Mouse (Mus musculus) hindbrain, embryonic 16.5 days (tissue): Measurements from ENCODE around the gene Ect2. TPM values are rescaled to one million over a fixed set of nuclear protein-coding genes. Genes with fewer than 3 reads are reported as not detected.

Source experiments
- ATAC-seq: fragments of 200-750 bp; cut with Nextera tagmentation; 2 replicates; pipeline ENCODE4 v1.8.0; 2017; ENCODE audit warnings: moderate TSS enrichment, moderate library complexity
- H3K27ac ChIP-seq: fragments of 300-500 bp; sonication (generic); 2 replicates; pipeline ENCODE4 v1.5.1; 2014; ENCODE audit warnings: low read depth, mild to moderate bottlenecking, control low read depth, low read length, moderate library complexity
- H3K27me3 ChIP-seq: fragments of 300-500 bp; sonication (generic); replicated peaks from 2 replicates; pipeline ENCODE4 v1.6.1; 2014; ENCODE audit warnings: low read length; ENCODE audit not compliant: control insufficient read depth, insufficient read depth
- H3K36me3 ChIP-seq: fragments of 300-500 bp; sonication (generic); 2 replicates; pipeline ENCODE4 v1.6.1; 2014; ENCODE audit warnings: mild to moderate bottlenecking, low read length, moderate library complexity, mixed read lengths; ENCODE audit not compliant: control insufficient read depth, insufficient read depth
- H3K4me1 ChIP-seq: fragments of 300-500 bp; sonication (generic); 2 replicates; pipeline ENCODE4 v1.6.1; 2014; ENCODE audit warnings: low read depth, low read length; ENCODE audit not compliant: control insufficient read depth, insufficient read depth
- H3K4me2 ChIP-seq: fragments of 300-500 bp; sonication (generic); 2 replicates; pipeline ENCODE4 v1.6.1; 2014; ENCODE audit warnings: mild to moderate bottlenecking, low read length, control low read depth, moderate library complexity
- H3K4me3 ChIP-seq: fragments of 300-500 bp; sonication (generic); 2 replicates; pipeline ENCODE4 v1.5.1; 2014; ENCODE audit warnings: mild to moderate bottlenecking, low read length, control low read depth, moderate library complexity
- H3K9ac ChIP-seq: fragments of 300-500 bp; sonication (generic); 2 replicates; pipeline ENCODE4 v1.6.1; 2014; ENCODE audit warnings: low read depth, mild to moderate bottlenecking, control low read depth, low read length, moderate library complexity
- H3K9me3 ChIP-seq: fragments of 300-500 bp; sonication (generic); 2 replicates; pipeline ENCODE4 v1.6.1; 2014; ENCODE audit warnings: mild to moderate bottlenecking, low read length, moderate library complexity; ENCODE audit not compliant: control insufficient read depth
- WGBS: fragments of 180-500 bp; shearing (Covaris S2); extraction: QIAGEN DNeasy Blood & Tissue Kit; methylation state at CpG from one replicate; pipeline ENCODE4 v1.1.7; 2014; 5-methylcytosine and 5-hydroxymethylcytosine counted together
- polyA plus RNA-seq: library from polyadenylated mRNA; unstranded; fragments of >200 nt; fragmentation: Nextera tagmentation; extraction: Ambion mirVana; gene quantifications from 2 replicates; pipeline ENCODE4 v1.2.1, GENCODE M21; 2015

Gene Ect2
- polyA plus RNA-seq, 1 experiment from 2014 or later = 10.5 TPM

- H3K36me3 ChIP-seq = no peaks in the 10 kb centered on the region
- H3K4me1 ChIP-seq = no peaks in the 10 kb centered on the region
- H3K9me3 ChIP-seq = no peaks in the 10 kb centered on the region
- H3K9ac ChIP-seq = no peak overlapping the region
- no peak for ATAC-seq
- no peaks in the 10 kb centered on the region for H3K27me3 ChIP-seq
- no peak overlapping the region for H3K4me3 ChIP-seq
- no peak overlapping the region for H3K4me2 ChIP-seq
- H3K27ac ChIP-seq = no peak overlapping the region
- WGBS = 93% methylated on average over 7 of the region's 7 CpGs
Observed at GRCm38 (mm10) chr3:27143570-27143969, 10.1 kb downstream of the Ect2 start.

- Histone ChIP-seq H3K27ac (no peak overlapping the region), H3K36me3 (no peaks in the 10 kb centered on the region), H3K27me3 (no peaks in the 10 kb centered on the region), H3K9ac (no peak overlapping the region), H3K9me3 (no peaks in the 10 kb centered on the region), H3K4me2 (no peak overlapping the region), H3K4me1 (no peaks in the 10 kb centered on the region), H3K4me3 (no peak overlapping the region)
- WGBS = 90% methylated on average over 8 of the region's 8 CpGs
- ATAC-seq = no peak
Observed at GRCm38 (mm10) chr3:27140101-27140500, 13.6 kb downstream of the Ect2 start.

DNA sequence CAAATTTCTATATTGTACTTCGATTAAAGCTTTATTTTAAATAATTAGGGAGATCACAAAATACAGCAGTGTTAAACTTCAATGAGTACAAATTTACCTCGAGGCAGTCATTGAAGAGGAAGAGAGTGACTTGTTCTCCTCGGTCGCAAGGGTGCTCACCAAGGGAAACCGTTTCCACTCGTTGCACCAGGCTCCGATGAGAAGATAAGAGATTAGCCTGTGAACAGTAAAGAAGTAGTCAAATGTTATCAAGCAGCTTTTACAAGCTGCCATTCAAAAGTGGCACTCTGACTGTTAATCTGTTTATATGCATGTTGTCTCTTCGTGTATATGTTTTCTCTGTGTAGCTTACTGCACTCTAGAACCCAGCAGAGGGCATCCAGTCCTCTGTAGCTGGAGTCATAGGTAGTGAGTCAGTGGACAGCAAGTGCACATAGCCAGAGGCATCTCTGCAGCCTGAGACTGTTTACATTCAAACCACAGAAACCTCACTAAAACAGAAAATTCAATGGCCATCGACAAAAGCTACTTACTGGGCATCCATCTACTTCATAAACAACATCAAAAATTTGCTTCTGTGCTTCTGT, 31.7 kb downstream of the Ect2 start:
- H3K4me1 ChIP-seq = no peaks in the 10 kb centered on the region
- no peaks in the 10 kb centered on the region for H3K36me3 ChIP-seq
- 91% methylated on average over 9 of the region's 9 CpGs for WGBS
- no peaks in the 10 kb centered on the region for H3K9me3 ChIP-seq
- H3K4me3 ChIP-seq = no peak overlapping the region
- no peaks in the 10 kb centered on the region for H3K27me3 ChIP-seq
- no peak for ATAC-seq
- H3K9ac ChIP-seq = no peak overlapping the region
- H3K4me2 ChIP-seq = no peak overlapping the region
- H3K27ac ChIP-seq = no peak overlapping the region

- WGBS = 85% methylated on average over 6 of the region's 6 CpGs
- no peak overlapping the region for H3K27ac ChIP-seq
- no peak overlapping the region for H3K4me3 ChIP-seq
- no peak for ATAC-seq
- no peaks in the 10 kb centered on the region for H3K9me3 ChIP-seq
- H3K4me2 ChIP-seq = no peak overlapping the region
- H3K36me3 ChIP-seq = no peaks in the 10 kb centered on the region
- no peak overlapping the region for H3K9ac ChIP-seq
- H3K4me1 ChIP-seq = no peaks in the 10 kb centered on the region
- H3K27me3 ChIP-seq = no peaks in the 10 kb centered on the region
Observed at GRCm38 (mm10) chr3:27120932-27121331, 32.7 kb downstream of the Ect2 start.

DNA sequence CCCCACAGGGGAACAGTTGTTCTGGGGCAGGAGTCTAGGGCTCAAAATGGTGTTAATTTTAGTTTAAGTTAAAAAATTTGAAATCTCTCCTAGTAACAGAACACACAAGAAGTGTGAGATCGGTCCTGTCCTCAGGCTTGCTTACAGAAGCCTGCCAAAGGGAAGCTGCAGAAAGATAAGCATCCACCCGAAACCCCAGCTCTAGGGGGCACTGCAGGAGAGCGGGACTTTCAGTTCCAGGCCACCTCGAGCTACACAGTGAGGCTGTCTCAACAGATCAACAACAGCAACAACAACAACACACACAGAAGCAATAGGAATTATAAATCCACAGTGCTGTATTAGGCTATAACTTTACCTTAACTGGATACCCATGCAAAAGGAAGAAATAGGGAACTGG, 35.5 kb downstream of the Ect2 start:
- 82% methylated on average over 4 of the region's 4 CpGs for WGBS

DNA sequence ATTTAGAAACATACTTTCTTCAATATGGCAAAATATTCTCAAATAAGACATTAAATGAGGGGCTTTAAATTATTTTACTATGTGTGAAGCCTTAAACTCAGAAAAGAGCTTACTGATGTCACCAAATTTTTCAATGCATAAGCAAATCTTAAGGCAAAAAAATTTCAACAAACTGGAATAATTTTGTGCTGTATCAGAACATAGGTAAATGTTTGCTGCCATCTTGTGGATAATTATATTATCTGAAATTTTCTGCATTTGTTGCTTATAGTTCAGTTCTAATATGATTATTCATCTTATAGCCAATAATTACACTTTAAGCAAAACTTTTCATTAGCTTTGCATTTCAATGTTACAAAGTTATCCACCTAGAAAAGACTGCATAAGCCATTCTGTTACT, 42.8 kb downstream of the Ect2 start:
- H3K4me2 ChIP-seq = no peak overlapping the region
- no peak for ATAC-seq
- H3K27me3 ChIP-seq = no peaks in the 10 kb centered on the region

More for the DNA sequence above, 35.5 kb downstream of the Ect2 start:
- Histone ChIP-seq H3K4me3 (no peak overlapping the region), H3K9me3 (no peaks in the 10 kb centered on the region), H3K36me3 (no peaks in the 10 kb centered on the region), H3K9ac (no peak overlapping the region), H3K4me1 (no peaks in the 10 kb centered on the region), H3K27me3 (no peaks in the 10 kb centered on the region), H3K27ac (no peak overlapping the region), H3K4me2 (no peak overlapping the region)
- no peak for ATAC-seq

GRCm38 (mm10) chr3:27109109-27109508, 44.6 kb downstream of the Ect2 start:
- peak; percentile 17; the same call in 1 of the 2 replicates for ATAC-seq
- Histone ChIP-seq H3K4me2 (no peak overlapping the region), H3K27ac (no peak overlapping the region), H3K4me3 (no peak overlapping the region), H3K27me3 (no peaks in the 10 kb centered on the region), H3K9ac (no peak overlapping the region), H3K9me3 (no peaks in the 10 kb centered on the region), H3K36me3 (no peaks in the 10 kb centered on the region), H3K4me1 (no peaks in the 10 kb centered on the region)
- 87% methylated on average over 4 of the region's 4 CpGs for WGBS

More for the DNA sequence above, 42.8 kb downstream of the Ect2 start:
- H3K36me3 ChIP-seq = no peaks in the 10 kb centered on the region
- H3K9ac ChIP-seq = no peak overlapping the region
- no peaks in the 10 kb centered on the region for H3K9me3 ChIP-seq
- H3K4me3 ChIP-seq = no peak overlapping the region
- H3K4me1 ChIP-seq = no peaks in the 10 kb centered on the region
- no peak overlapping the region for H3K27ac ChIP-seq

DNA sequence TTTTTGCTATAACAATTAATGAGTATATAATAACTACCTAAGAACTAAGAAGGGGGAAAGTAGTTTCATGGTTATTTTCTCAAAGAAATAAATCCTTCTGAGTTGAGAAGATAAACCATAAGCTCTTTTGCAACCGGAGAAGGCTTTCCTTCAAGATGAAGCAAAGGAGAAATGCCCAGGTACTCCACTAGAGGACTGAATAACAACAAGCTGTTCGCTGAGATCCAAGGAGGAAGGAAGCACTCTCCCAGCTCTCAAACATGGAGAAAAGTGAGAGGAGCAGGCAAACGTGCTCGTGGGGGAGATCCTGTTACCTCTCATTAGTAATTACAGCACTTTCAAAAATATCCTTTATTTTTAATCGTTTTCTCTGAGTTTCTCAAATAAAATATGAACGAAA, 46.5 kb downstream of the Ect2 start:
- no peak for ATAC-seq
- H3K9ac ChIP-seq = no peak overlapping the region
- no peak overlapping the region for H3K4me3 ChIP-seq
- no peaks in the 10 kb centered on the region for H3K27me3 ChIP-seq
- H3K36me3 ChIP-seq = no peaks in the 10 kb centered on the region
- no peaks in the 10 kb centered on the region for H3K9me3 ChIP-seq
- 84% methylated on average over 6 of the region's 6 CpGs for WGBS
- no peaks in the 10 kb centered on the region for H3K4me1 ChIP-seq
- no peak overlapping the region for H3K4me2 ChIP-seq
- H3K27ac ChIP-seq = no peak overlapping the region

DNA sequence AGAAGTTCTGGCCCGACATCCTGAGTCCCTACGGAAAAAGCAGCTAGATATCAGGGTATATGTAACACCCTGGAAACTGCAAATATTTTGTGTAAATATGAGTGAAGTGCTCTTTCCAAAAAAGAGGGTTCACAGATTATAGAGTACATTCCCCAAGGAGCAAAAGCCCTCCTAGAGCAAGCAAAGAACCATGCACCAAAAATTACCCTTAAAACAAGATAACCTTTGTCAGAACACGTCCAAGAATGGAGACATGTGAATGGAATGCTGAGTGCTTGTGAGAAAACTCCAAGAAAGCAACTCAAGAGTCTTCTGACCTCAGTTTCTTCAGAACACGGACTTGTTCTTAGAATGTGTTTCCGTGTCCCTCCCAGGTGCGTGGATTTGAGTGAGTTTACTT, 50.7 kb downstream of the Ect2 start:
- ATAC-seq = no peak
- Histone ChIP-seq H3K36me3 (no peaks in the 10 kb centered on the region), H3K27ac (no peak overlapping the region), H3K9me3 (no peaks in the 10 kb centered on the region), H3K9ac (no peak overlapping the region), H3K27me3 (no peaks in the 10 kb centered on the region), H3K4me2 (no peak overlapping the region), H3K4me3 (no peak overlapping the region), H3K4me1 (no peaks in the 10 kb centered on the region)
- WGBS = 94% methylated on average over 6 of the region's 6 CpGs

DNA sequence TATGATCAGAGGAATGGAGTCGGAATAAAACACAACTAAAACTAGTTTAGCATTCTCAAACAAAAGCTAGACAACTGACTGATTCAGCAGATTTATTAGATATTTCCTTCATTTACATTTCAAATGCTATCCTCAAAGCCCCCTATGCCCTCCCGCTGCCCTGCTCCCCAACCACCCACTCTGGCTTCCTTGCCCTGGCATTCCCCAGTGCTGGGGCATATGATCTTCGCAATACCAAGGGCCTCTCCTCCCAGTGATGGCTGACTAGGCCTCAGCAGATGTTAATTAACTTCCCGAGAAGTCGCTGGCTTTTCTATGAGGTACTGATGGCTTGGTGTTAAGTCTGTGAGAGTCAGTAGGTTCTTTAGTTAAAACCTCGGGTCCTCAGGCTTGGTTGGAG, 55.0 kb downstream of the Ect2 start:
- Histone ChIP-seq H3K4me1 (no peaks in the 10 kb centered on the region), H3K9me3 (no peaks in the 10 kb centered on the region), H3K27me3 (no peaks in the 10 kb centered on the region), H3K36me3 (no peaks in the 10 kb centered on the region), H3K4me3 (no peak overlapping the region), H3K9ac (no peak overlapping the region), H3K4me2 (no peak overlapping the region), H3K27ac (no peak overlapping the region)
- no peak for ATAC-seq
- WGBS = 85% methylated on average over 6 of the region's 6 CpGs
